20 mouse cellular contexts compared by ENCODE assay signal in genomic region chr2:166685824-166686223, GRCm38 (mm10). TPM values are rescaled to one million over a fixed set of nuclear protein-coding genes. Genes with fewer than 3 reads are reported as not detected.
DNase-seq lines count a peak whose midpoint lies in the region; ATAC-seq and TF ChIP-seq lines count a peak whose summit lies in the region.
"Had no signal": no experiment of that assay in that cellular context is flagged by ENCODE, and none has a peak within 500 bp of the region (broad histone marks: within the 10 kb centered on the region; RNA-seq: fewer than 3 reads in every experiment).

No protein-coding gene starts in this region.

- WGBS in midbrain, embryonic 10.5 days = 70% methylated on average over 8 of the region's 8 CpGs
- 63% methylated on average over 8 of the region's 8 CpGs for WGBS in midbrain, postnatal 0 days
- WGBS in embryonic facial prominence, embryonic 10.5 days = 64% methylated on average over 8 of the region's 8 CpGs
- WGBS in forebrain, embryonic 15.5 days = 46% methylated on average over 8 of the region's 8 CpGs

- no peak overlapping the region for H3K4me3 ChIP-seq in midbrain, embryonic 10.5 days
- H3K4me3 ChIP-seq in midbrain, postnatal 0 days (ENCODE audit: low read depth, low read length) = no peak overlapping the region
- no peak overlapping the region for H3K4me3 ChIP-seq in embryonic facial prominence, embryonic 10.5 days
- H3K4me3 ChIP-seq in forebrain, embryonic 15.5 days = no peak overlapping the region
- H3K4me3 ChIP-seq: gastrocnemius, adult 2 months; heart, embryonic 13.5 days; hindbrain, embryonic 13.5 days had no signal

- H3K4me1 ChIP-seq in midbrain, embryonic 10.5 days = peaks cover 58% of the 10 kb centered on the region
- H3K4me1 ChIP-seq in midbrain, postnatal 0 days (ENCODE audit: insufficient read depth, low read length) = 0 out of 2 replicates have a peak, but pooled peaks cover 3% of the 10 kb centered on the region
- peaks cover 59% of the 10 kb centered on the region for H3K4me1 ChIP-seq in embryonic facial prominence, embryonic 10.5 days
- peaks cover 51% of the 10 kb centered on the region for H3K4me1 ChIP-seq in forebrain, embryonic 15.5 days

- H3K27me3 ChIP-seq in midbrain, embryonic 10.5 days (ENCODE audit: low read depth, poor library complexity, severe bottlenecking) = no peaks in the 10 kb centered on the region
- H3K27me3 ChIP-seq in midbrain, postnatal 0 days (ENCODE audit: insufficient read depth, low read length) = no peaks in the 10 kb centered on the region
- no peaks in the 10 kb centered on the region for H3K27me3 ChIP-seq in embryonic facial prominence, embryonic 10.5 days (replicated peaks; ENCODE audit: low read depth, poor library complexity, severe bottlenecking)
- no peaks in the 10 kb centered on the region for H3K27me3 ChIP-seq in forebrain, embryonic 15.5 days
- H3K27me3 ChIP-seq: CH12.LX; hindbrain, embryonic 13.5 days had no signal

- H3K9me3 ChIP-seq in midbrain, embryonic 10.5 days (replicated peaks) = no peaks in the 10 kb centered on the region
- no peaks in the 10 kb centered on the region for H3K9me3 ChIP-seq in midbrain, postnatal 0 days (ENCODE audit: low read length)
- no peaks in the 10 kb centered on the region for H3K9me3 ChIP-seq in embryonic facial prominence, embryonic 10.5 days
- no peaks in the 10 kb centered on the region for H3K9me3 ChIP-seq in forebrain, embryonic 15.5 days
- H3K9me3 ChIP-seq: heart, embryonic 13.5 days; hindbrain, embryonic 13.5 days had no signal

- no peak for ATAC-seq in midbrain, postnatal 0 days (ENCODE audit: low FRiP score)
- peak; percentile 86 for ATAC-seq in forebrain, embryonic 15.5 days (replicated peaks)
- ATAC-seq: activated CD4-positive, CD25-positive, alpha-beta regulatory T cell, adult 4 months; hindbrain, postnatal 0 days; Patski had no signal

- DNase-seq in midbrain, embryonic 10.5 days (ENCODE audit: low spot score) = no peak
- no peak for DNase-seq in midbrain, postnatal 0 days (ENCODE audit: low spot score)
- DNase-seq in embryonic facial prominence, embryonic 10.5 days (ENCODE audit: low spot score) = no peak
- no peak for DNase-seq in yolk sac, embryonic 10.5 days (ENCODE audit: low spot score)
- DNase-seq in right cerebral cortex, postnatal 36 days (ENCODE audit: low spot score in 2 of 2) = no peak
- DNase-seq: adrenal gland, postnatal 14 days; cerebellum, adult 11 months; cerebellum, adult 9-10 months; cerebellum, postnatal 25 days; gastrocnemius, adult 2 months; gastrocnemius, postnatal 25 days; heart, postnatal 36 days; kidney, adult 11 months had no signal

- 0 out of 2 replicates have a peak overlapping the region, but pooled peaks have one; percentile 6 for H3K27ac ChIP-seq in midbrain, embryonic 10.5 days (replicated peaks)
- no peak overlapping the region for H3K27ac ChIP-seq in midbrain, postnatal 0 days (ENCODE audit: low read depth, low read length)
- H3K27ac ChIP-seq in embryonic facial prominence, embryonic 10.5 days (replicated peaks) = 0 out of 2 replicates have a peak overlapping the region, but pooled peaks have one; percentile 21
- H3K27ac ChIP-seq in forebrain, embryonic 15.5 days (replicated peaks) = peak overlapping the region; percentile 87
- H3K27ac ChIP-seq: gastrocnemius, adult 2 months; heart, embryonic 13.5 days; hindbrain, postnatal 0 days had no signal

- no peak overlapping the region for H3K4me2 ChIP-seq in midbrain, postnatal 0 days (ENCODE audit: low read depth, low read length, poor library complexity, severe bottlenecking)
- H3K4me2 ChIP-seq in forebrain, embryonic 15.5 days (replicated peaks) = no peak overlapping the region
- H3K4me2 ChIP-seq: heart, embryonic 13.5 days; hindbrain, embryonic 13.5 days had no signal

- TF ChIP-seq CTCF in midbrain, postnatal 0 days (IDR thresholded peaks at IDR 0.05) = no peak

- H3K36me3 ChIP-seq in midbrain, embryonic 10.5 days = peaks cover 4% of the 10 kb centered on the region
- no peaks in the 10 kb centered on the region for H3K36me3 ChIP-seq in midbrain, postnatal 0 days (ENCODE audit: insufficient read depth, low read length)
- no peaks in the 10 kb centered on the region for H3K36me3 ChIP-seq in embryonic facial prominence, embryonic 10.5 days (replicated peaks)
- no peaks in the 10 kb centered on the region for H3K36me3 ChIP-seq in forebrain, embryonic 15.5 days
- H3K36me3 ChIP-seq: heart, embryonic 13.5 days; hindbrain, embryonic 13.5 days had no signal

- no peak overlapping the region for H3K9ac ChIP-seq in midbrain, postnatal 0 days (replicated peaks; ENCODE audit: low read length, poor library complexity, severe bottlenecking)
- no peak overlapping the region for H3K9ac ChIP-seq in forebrain, embryonic 15.5 days (replicated peaks)
- H3K9ac ChIP-seq: heart, embryonic 13.5 days; hindbrain, embryonic 13.5 days had no signal

RNA-seq across cellular contexts. Expression of gene Prex1, which starts 27.8 kb away (rescaled TPM):
- 32.3 and 33.7 TPM in 2 replicates for polyA plus RNA-seq in midbrain, embryonic 10.5 days (2016; fragmentation: Nextera tagmentation; extraction: Ambion mirVana)
- 37.1 and 53.8 TPM in 2 replicates for total RNA-seq in midbrain, postnatal 0 days (2014; rRNA removed)
- 17.4 and 18.0 TPM in 2 replicates for polyA plus RNA-seq in midbrain, postnatal 0 days (2015; fragmentation: Nextera tagmentation; extraction: Ambion mirVana)
- 32.6 and 35.2 TPM in 2 replicates for polyA plus RNA-seq in embryonic facial prominence, embryonic 10.5 days (2016; fragmentation: Nextera tagmentation; extraction: Ambion mirVana)
- polyA plus RNA-seq in forebrain, embryonic 15.5 days (2015; fragmentation: Nextera tagmentation; extraction: Ambion mirVana) = 38.8 and 43.9 TPM in 2 replicates
